Mouse (Mus musculus): ENCODE results near the gene Etnk1.
"Not testable (repeated sequence)": the region's sequence is repeated elsewhere in the genome, so short reads cannot be mapped to it uniquely, and the experiment has no call there.

Gene Etnk1

GRCm38 (mm10) chr6:143171781-143172465 lies 4.9 kb downstream of the Etnk1 start:
- DNase-seq, result no peak

GRCm38 (mm10) chr6:143172683-143173082 lies 5.7 kb downstream of the Etnk1 start:
- DNase-seq, result not testable (repeated sequence)

- no peak for DNase-seq
Observed at GRCm38 (mm10) chr6:143174226-143174625, 7.2 kb downstream of the Etnk1 start.

GRCm38 (mm10) chr6:143174906-143175656 lies 8.1 kb downstream of the Etnk1 start:
- DNase-seq, result peak; percentile 74

- DNase-seq, result no peak
Observed at GRCm38 (mm10) chr6:143176076-143176475, 9.1 kb downstream of the Etnk1 start.

GRCm38 (mm10) chr6:143176591-143176990 lies 9.6 kb downstream of the Etnk1 start:
- no peak for DNase-seq

- DNase-seq, result peak; percentile 22
Observed at GRCm38 (mm10) chr6:143179181-143179580, 12.2 kb downstream of the Etnk1 start.

- no peak for DNase-seq
Observed at GRCm38 (mm10) chr6:143179733-143180132, 12.7 kb downstream of the Etnk1 start.

- no peak for DNase-seq
Observed at GRCm38 (mm10) chr6:143180511-143180910, 13.5 kb downstream of the Etnk1 start.

- no peak for DNase-seq
Observed at GRCm38 (mm10) chr6:143184099-143184498, 17.1 kb downstream of the Etnk1 start.

- DNase-seq, result peak; percentile 49
Observed at GRCm38 (mm10) chr6:143184745-143185144, 17.7 kb downstream of the Etnk1 start.

- DNase-seq, result no peak
Observed at GRCm38 (mm10) chr6:143190838-143191476, 23.9 kb downstream of the Etnk1 start.

- DNase-seq, result peak; percentile 16
Observed at GRCm38 (mm10) chr6:143191477-143192098, 24.6 kb downstream of the Etnk1 start.

GRCm38 (mm10) chr6:143192709-143193108 lies 25.7 kb downstream of the Etnk1 start:
- DNase-seq, result no peak

- DNase-seq, result no peak
Observed at GRCm38 (mm10) chr6:143193166-143193565, 26.1 kb downstream of the Etnk1 start.

- DNase-seq, result no peak
Observed at GRCm38 (mm10) chr6:143193641-143194040, 26.6 kb downstream of the Etnk1 start.

- no peak for DNase-seq
Observed at GRCm38 (mm10) chr6:143197053-143197452, 30.0 kb downstream of the Etnk1 start.

GRCm38 (mm10) chr6:143198421-143198820 lies 31.4 kb downstream of the Etnk1 start:
- DNase-seq, result no peak

- no peak for DNase-seq
Observed at GRCm38 (mm10) chr6:143203097-143203496, 36.1 kb downstream of the Etnk1 start.

- DNase-seq, result no peak
Observed at GRCm38 (mm10) chr6:143208880-143209279, 41.9 kb downstream of the Etnk1 start.

GRCm38 (mm10) chr6:143212766-143213165 lies 45.7 kb downstream of the Etnk1 start:
- DNase-seq, result no peak

GRCm38 (mm10) chr6:143213461-143213860 lies 46.4 kb downstream of the Etnk1 start:
- DNase-seq, result no peak

GRCm38 (mm10) chr6:143216221-143216620 lies 49.2 kb downstream of the Etnk1 start:
- no peak for DNase-seq
